Mouse (Mus musculus) cerebellum, postnatal 14 days (tissue): ENCODE measurements around the gene E330017A01Rik.
A peak's percentile ranks its signal among the peaks of the same experiment; 100 is the strongest.

Experiments
- DNase-seq, 2 experiments: peaks; one replicate each; pipeline ENCODE4 v3.0.0; 2021; ENCODE audit warnings: mixed read lengths in 2 of 2

Gene E330017A01Rik

GRCm38 (mm10) chr16:58662287-58662791, 23.8 kb upstream of the E330017A01Rik start:
- no peak for DNase-seq

DNA sequence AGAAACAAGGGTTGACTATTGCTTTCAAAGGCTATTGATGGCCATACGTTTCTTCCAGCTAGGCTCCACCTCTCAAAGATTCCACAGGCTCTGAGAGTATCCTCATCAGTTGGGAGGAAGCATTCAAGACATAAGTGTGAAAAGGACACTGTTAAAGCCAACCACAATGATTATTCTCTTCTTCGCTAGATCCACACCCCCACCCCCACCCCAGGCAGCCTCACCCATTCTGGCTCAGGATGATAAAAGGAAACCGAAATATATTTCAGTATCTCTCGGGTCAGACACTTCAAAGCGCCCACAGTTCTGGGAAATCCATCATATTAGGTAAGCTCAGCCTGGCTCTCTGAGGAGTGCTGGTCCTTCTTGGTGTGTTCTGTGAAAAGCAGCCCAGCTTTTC, 23.3 kb upstream of the E330017A01Rik start:
- DNase-seq = no peak

DNA sequence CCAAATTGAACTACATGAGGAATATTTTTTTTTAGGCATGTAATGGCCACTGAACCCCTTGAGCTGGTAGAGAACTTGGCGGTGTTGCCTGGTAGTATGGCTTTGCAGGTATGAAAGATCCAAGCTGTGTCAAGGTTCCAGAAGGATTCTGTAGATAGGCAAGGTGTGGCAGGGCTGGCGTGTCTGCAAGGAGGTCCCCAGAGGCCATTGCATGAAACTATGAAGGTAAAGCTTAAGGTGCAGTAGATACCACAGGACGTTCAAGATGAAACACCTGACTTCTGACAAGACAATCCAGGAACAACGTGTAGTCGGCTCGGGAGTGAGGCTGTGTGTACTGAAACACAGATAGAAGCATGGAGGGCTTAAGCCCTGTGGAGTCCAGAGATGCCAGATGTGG, 20.1 kb upstream of the E330017A01Rik start:
- no peak for DNase-seq

DNA sequence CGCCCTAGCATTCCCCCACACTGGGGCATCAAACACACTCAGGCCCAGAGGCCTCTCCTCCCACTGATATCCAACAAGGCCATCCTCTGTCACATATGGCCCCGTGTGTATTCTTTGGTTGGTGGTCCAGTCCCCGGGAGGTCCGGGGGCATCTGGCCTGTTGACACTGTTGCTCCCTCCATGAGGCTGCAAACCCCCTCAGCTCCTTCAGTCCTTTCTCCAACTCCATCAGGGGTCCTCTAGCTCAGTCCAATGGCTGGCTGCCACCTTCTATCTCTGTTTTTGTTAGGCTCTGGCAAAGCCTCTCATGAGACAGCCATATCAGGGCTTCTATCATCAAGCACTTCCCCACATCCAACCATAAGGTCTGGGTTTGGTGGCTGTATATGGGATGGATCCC, 18.0 kb upstream of the E330017A01Rik start:
- DNase-seq = no peak

GRCm38 (mm10) chr16:58655751-58656150, 17.2 kb upstream of the E330017A01Rik start:
- no peak for DNase-seq

- no peak for DNase-seq
Measured at GRCm38 (mm10) chr16:58649979-58650378, 11.4 kb upstream of the E330017A01Rik start.

GRCm38 (mm10) chr16:58638016-58638415, 523 bp downstream of the E330017A01Rik start:
- DNase-seq = no peak

- no peak for DNase-seq
Measured at GRCm38 (mm10) chr16:58637448-58637847, 1.1 kb downstream of the E330017A01Rik start.

GRCm38 (mm10) chr16:58635866-58636265, 2.7 kb downstream of the E330017A01Rik start:
- DNase-seq = no peak

GRCm38 (mm10) chr16:58629736-58630135, 8.8 kb downstream of the E330017A01Rik start:
- DNase-seq = no peak

DNA sequence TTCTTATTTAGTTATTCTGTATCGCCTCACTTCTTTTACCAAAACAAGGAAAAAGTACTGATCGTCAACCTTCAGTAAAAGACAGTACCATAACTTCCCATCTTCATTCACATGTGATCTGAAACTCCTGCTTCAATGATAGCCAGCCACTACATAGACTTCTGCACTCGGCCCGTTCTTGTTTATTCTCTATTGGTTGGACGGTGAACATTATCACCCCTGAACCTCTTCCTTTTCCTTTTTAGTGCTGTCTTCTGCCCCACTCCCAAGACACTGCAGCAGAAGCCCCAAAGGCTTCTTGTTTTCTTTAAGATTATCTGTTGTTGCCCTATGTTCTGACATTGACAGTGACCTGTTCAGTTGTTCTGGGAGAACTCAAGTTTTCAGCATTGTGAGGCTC, 9.6 kb downstream of the E330017A01Rik start:
- DNase-seq = no peak

DNA sequence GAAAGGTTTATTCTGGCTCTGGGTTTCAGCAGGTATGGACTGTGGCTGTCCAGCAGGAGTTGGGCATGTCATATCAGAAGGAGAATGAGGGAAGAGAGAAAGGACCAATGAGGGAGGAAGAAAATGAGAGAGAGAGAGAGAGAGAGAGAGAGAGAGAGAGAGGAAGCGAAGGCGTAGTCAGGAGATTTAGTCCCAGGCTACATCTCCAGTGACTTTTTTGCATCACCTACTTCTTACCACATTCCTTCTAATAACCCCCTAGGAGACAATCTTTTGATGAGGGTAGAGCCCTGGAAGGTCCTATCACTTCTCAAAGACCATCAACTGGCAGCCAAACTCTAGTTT, 10.2 kb downstream of the E330017A01Rik start:
- DNase-seq = no peak

DNA sequence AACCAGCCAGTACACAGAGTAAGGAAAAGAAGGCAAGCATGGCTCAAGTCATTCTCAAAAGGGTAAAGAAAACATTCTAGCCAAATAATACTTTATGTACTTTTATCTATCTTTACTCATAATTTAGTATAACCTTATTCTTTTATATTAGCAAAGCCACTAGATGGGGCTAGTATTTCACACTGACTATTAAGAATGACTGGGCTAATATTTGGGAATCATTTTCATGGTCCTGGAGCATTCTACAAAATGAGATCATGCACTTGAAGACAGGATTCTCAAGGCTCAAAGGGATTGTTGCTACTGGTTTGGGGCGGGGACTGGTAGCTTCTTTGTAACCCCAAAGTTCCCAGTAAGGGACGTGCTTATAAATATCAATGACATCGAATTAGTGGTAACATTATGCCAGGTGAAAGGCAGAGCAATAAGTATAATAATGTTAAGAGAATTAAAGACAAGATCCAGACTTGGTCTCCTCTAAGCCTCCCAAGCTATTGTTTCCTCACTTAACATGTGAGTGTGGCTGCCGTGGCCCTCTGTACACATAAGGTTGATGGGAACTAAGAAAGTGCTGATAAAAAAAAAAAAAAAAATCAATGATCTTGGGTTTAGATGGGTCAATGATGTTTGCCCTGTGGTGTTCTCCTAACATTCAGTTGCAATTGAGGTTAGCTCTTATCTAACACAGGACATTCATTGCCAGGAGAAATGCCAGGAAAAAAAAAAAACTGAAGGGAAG, 10.8 kb downstream of the E330017A01Rik start:
- no peak for DNase-seq

GRCm38 (mm10) chr16:58623944-58624343, 14.6 kb downstream of the E330017A01Rik start:
- DNase-seq = peak; percentile 34 to 51

- no peak for DNase-seq
Measured at GRCm38 (mm10) chr16:58623114-58623513, 15.4 kb downstream of the E330017A01Rik start.

DNA sequence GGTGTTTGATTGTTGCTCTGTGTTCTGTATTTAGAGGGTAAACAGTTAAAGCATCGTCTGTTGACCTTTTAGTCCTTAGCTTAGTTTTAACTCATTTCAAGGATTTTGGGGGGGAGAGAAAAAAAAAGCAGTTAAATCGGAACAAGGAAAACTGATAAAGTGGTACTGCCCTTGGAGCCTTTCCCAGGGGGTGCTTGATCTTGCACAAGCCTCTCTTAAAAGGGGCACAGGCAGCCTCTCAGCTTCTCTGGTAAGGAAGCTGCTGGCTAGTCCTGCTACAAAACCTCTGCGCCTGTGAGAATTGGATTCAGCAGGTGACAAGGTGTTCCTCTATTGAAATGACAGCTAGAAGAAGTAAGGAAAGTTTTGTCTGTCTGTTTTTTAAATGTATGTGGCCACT, 16.2 kb downstream of the E330017A01Rik start:
- DNase-seq = no peak

GRCm38 (mm10) chr16:58617346-58617745, 21.2 kb downstream of the E330017A01Rik start:
- DNase-seq = no peak

DNA sequence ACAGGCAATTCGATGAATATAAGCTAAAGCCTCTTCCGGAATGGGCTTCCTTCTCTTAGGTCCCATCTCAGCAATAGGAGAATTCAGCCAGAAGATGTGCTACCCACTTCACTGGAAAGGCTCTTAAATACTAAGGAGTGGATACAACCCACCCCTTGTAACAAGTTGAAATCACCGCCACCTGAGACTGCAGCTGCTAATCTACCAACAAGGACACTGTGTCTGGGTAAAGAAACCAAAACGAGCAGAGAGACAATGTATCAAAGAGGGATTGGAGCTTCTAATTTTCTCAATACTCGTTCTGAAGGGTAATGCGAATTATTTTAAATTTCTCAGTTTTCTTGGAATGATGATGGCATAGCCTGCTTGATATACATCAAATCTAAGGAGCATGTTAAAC, 21.7 kb downstream of the E330017A01Rik start, which contains the start of gene Gm813:
Gene Gm813, minus strand, starts transcription at position 101 of the 400 bp plus-strand sequence.
- DNase-seq = no peak

- no peak for DNase-seq
Measured at GRCm38 (mm10) chr16:58612969-58613368, 25.6 kb downstream of the E330017A01Rik start.

GRCm38 (mm10) chr16:58607101-58607500, 31.4 kb downstream of the E330017A01Rik start:
- DNase-seq = no peak

DNA sequence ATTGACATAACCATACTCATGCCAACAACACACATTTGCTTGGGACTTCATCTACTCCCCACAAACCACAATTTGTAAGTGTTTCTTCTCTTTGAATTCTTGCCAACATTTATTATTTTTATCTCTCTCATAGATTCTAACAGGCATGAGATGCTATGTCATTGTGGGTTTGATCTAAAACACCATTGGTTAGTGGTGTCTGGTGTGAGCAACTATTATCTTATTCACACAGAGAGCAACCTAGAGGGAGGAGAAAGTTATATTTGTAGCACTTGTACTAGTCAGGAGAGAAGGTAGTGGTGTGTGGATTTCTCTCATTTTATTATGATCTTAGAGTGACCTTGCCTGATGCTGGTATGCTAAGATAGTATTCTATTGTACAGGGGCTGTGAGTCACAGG, 33.9 kb downstream of the E330017A01Rik start:
- DNase-seq = no peak

GRCm38 (mm10) chr16:58603831-58604230, 34.7 kb downstream of the E330017A01Rik start:
- DNase-seq = no peak

DNA sequence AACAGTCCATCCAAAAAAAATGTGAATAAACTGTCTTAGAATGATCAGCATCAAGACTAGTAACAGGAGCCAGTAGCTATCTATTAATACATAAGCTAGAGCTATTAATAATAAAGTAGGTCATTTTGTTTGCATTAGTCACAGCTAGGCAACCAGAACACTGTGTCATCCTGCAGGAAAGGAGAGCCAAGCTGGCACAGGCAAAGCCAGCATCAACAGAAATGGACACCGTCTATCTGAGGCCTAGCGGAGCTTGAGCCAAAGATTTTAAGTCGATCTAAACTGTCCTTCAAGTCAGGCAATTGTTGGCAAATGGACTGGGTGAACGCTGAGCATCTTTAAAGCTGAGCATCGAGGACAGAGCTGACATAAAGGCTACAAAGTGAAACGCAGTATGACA, 37.7 kb downstream of the E330017A01Rik start:
- DNase-seq = peak; percentile 6 to 10

- no peak for DNase-seq
Measured at GRCm38 (mm10) chr16:58591299-58591698, 47.2 kb downstream of the E330017A01Rik start.

DNA sequence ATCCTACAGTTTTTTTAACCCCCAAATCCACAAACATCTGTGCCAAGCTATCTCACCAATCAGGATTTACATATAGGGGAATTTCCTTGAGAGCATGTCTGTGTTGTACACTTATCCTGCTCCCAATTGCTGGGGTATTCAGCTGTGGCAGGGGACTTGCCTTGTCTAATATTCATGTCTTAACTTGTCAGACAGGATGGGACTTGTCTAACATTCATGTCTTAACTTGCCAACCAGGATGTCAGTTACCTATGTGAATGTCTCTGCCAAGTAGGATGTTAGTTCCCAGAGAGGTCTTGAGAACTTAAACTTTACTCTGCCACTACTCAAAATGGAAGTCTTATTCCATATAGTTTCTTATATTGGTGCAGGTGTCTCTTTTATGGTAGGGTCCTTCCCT, 49.1 kb downstream of the E330017A01Rik start:
- no peak for DNase-seq
